Mouse (Mus musculus): ENCODE data around the gene Lat2.
A peak's percentile ranks its signal among the peaks of the same experiment; 100 is the strongest.
"Not testable (repeated sequence)": the region's sequence is repeated elsewhere in the genome, so short reads cannot be mapped to it uniquely, and the experiment has no call there.

Gene Lat2

GRCm38 (mm10) chr5:134614802-134615201, at the start of gene Lat2:
TSS of gene Lat2 (minus strand) at chr5:134615025.
- no peak for DNase-seq (ENCODE audit: low spot score)

- no peak for DNase-seq (ENCODE audit: low spot score)
Measured at GRCm38 (mm10) chr5:134656708-134657107, 41.9 kb upstream of the Lat2 start.

GRCm38 (mm10) chr5:134652015-134652414, 37.2 kb upstream of the Lat2 start:
- no peak for DNase-seq (ENCODE audit: low spot score)

- DNase-seq (ENCODE audit: low spot score) = peak; percentile 47
Measured at GRCm38 (mm10) chr5:134650926-134651325, 36.1 kb upstream of the Lat2 start.

GRCm38 (mm10) chr5:134648976-134649375, 34.2 kb upstream of the Lat2 start:
- not testable (repeated sequence) for DNase-seq (ENCODE audit: low spot score)

- DNase-seq (ENCODE audit: low spot score) = no peak
Measured at GRCm38 (mm10) chr5:134647394-134647793, 32.6 kb upstream of the Lat2 start.

GRCm38 (mm10) chr5:134646461-134646860, 31.6 kb upstream of the Lat2 start:
- no peak for DNase-seq (ENCODE audit: low spot score)

GRCm38 (mm10) chr5:134644643-134645118, 29.9 kb upstream of the Lat2 start:
- DNase-seq (ENCODE audit: low spot score) = no peak

GRCm38 (mm10) chr5:134644121-134644520, 29.3 kb upstream of the Lat2 start:
- DNase-seq (ENCODE audit: low spot score) = no peak

- no peak for DNase-seq (ENCODE audit: low spot score)
Measured at GRCm38 (mm10) chr5:134640371-134640770, 25.5 kb upstream of the Lat2 start.

- peak; percentile 97 for DNase-seq (ENCODE audit: low spot score)
Measured at GRCm38 (mm10) chr5:134639269-134639682, 24.5 kb upstream of the Lat2 start, which contains the start of gene Eif4h. TSS of gene Eif4h (minus strand) at chr5:134639490.

- DNase-seq (ENCODE audit: low spot score) = peak; percentile 47
Measured at GRCm38 (mm10) chr5:134638461-134639268, 23.8 kb upstream of the Lat2 start.

- DNase-seq (ENCODE audit: low spot score) = no peak
Measured at GRCm38 (mm10) chr5:134637820-134638367, 23.1 kb upstream of the Lat2 start.

- no peak for DNase-seq (ENCODE audit: low spot score)
Measured at GRCm38 (mm10) chr5:134632841-134633240, 18.0 kb upstream of the Lat2 start.

GRCm38 (mm10) chr5:134630835-134631234, 16.0 kb upstream of the Lat2 start:
- DNase-seq (ENCODE audit: low spot score) = no peak

GRCm38 (mm10) chr5:134629508-134629907, 14.7 kb upstream of the Lat2 start:
- DNase-seq (ENCODE audit: low spot score) = no peak

- no peak for DNase-seq (ENCODE audit: low spot score)
Measured at GRCm38 (mm10) chr5:134622069-134622468, 7.2 kb upstream of the Lat2 start.

- no peak for DNase-seq (ENCODE audit: low spot score)
Measured at GRCm38 (mm10) chr5:134621099-134621640, 6.3 kb upstream of the Lat2 start.

- DNase-seq (ENCODE audit: low spot score) = no peak
Measured at GRCm38 (mm10) chr5:134620457-134620856, 5.6 kb upstream of the Lat2 start.

- peak; percentile 67 for DNase-seq (ENCODE audit: low spot score)
Measured at GRCm38 (mm10) chr5:134617071-134617470, 2.2 kb upstream of the Lat2 start.

- DNase-seq (ENCODE audit: low spot score) = no peak
Measured at GRCm38 (mm10) chr5:134615780-134616179, 955 bp upstream of the Lat2 start.

- no peak for DNase-seq (ENCODE audit: low spot score)
Measured at GRCm38 (mm10) chr5:134615380-134615779, 555 bp upstream of the Lat2 start.

- no peak for DNase-seq (ENCODE audit: low spot score)
Measured at GRCm38 (mm10) chr5:134614296-134614695, 529 bp downstream of the Lat2 start.
